Mouse (Mus musculus): ENCODE results near the gene Neu1.

Neu1 gene

GRCm38 (mm10) chr17:34910982-34911381, 20.1 kb upstream of the Neu1 start:
- DNase-seq: no peak

- DNase-seq: peak; percentile 73
Measured at GRCm38 (mm10) chr17:34911945-34912351, 19.1 kb upstream of the Neu1 start.

DNA sequence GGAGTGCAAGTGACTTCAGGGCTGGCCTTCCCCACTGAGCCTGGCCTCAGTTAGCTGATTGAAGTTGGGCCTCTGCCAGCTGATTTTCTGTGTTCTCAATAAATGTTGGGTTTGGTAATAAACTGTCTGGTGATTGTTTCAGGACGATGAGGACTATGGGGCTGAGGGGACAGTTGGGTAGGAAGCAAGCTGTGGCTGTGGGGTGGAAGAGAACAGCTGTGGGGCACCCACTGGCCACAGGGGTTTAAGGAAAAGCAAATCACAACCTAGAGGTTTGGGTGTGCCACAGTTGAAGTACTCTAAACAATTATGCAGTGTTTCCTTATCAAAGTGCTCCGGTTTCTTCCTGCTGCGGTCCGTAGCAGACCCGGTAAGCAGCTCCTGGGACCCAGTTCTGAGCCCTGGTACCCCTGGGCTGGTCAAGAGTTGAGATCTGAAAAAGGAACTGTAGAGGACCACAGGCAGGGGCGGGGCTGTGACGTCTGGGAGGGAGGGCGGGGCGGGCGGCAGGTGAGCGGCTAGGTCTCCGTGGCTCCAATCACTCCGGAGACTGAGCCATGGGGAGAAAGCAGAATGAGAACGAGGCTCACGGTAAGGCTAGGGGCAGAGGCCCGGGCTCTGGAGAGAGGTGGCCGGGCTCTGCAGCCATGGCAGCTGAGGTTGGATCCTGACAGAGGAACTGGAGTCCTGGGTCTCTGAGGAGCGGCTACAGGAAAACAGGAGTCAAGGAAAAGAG, 17.0 kb upstream of the Neu1 start, which contains the start of gene Slc44a4:
Gene Slc44a4 (plus strand): TSS at position 537 of the 736 bp plus-strand sequence.
- DNase-seq: no peak

- peak; percentile 65 for DNase-seq
Measured at GRCm38 (mm10) chr17:34915410-34915831, 15.6 kb upstream of the Neu1 start.

DNA sequence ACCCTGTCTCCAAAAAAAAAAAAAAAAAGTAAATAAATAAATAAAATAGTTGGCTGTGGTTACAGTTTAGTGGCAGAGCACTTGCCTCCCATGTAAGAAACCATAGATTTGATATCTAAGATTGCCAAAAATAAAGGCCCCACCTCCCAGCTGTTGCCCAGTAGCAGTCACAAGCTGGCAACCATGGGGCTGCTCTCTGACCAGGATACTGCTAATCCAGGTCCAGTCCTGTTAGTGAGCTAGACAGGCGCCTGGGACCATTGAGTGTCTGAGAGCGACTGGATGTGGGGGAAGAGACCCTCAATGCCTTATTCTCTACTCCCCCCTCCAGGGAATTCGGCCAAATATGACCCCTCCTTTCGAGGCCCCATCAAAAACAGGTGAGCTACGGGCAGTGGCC, 14.7 kb upstream of the Neu1 start:
- DNase-seq: no peak

GRCm38 (mm10) chr17:34917188-34917587, 13.9 kb upstream of the Neu1 start:
- no peak for DNase-seq

DNA sequence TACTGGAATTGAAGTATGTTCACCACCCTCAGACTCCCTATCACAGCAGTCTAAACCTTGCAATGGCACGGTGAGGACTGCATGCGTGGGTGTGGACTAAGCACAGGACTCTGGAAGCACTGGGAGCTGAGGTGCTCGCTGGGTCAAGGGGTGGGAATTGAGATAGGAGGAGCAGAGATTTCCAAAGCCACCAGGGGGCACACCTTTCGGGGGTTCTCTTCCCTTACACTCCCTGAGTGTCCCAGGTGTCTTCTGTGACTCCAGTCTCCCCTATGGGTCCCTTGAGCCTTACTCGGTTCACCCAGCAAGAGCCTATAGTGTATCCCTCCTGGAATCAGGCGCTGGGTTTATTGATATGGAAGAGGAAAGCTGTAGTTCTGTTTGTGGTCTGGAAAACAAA, 8.1 kb upstream of the Neu1 start:
- no peak for DNase-seq

GRCm38 (mm10) chr17:34924258-34924657, 6.8 kb upstream of the Neu1 start:
- no peak for DNase-seq

GRCm38 (mm10) chr17:34927306-34928019, 3.6 kb upstream of the Neu1 start:
- no peak for DNase-seq

- no peak for DNase-seq
Measured at GRCm38 (mm10) chr17:34928841-34929240, 2.2 kb upstream of the Neu1 start.

- no peak for DNase-seq
Measured at GRCm38 (mm10) chr17:34931735-34932098, 664 bp downstream of the Neu1 start.

GRCm38 (mm10) chr17:34932287-34932686, 1.2 kb downstream of the Neu1 start:
- no peak for DNase-seq

DNA sequence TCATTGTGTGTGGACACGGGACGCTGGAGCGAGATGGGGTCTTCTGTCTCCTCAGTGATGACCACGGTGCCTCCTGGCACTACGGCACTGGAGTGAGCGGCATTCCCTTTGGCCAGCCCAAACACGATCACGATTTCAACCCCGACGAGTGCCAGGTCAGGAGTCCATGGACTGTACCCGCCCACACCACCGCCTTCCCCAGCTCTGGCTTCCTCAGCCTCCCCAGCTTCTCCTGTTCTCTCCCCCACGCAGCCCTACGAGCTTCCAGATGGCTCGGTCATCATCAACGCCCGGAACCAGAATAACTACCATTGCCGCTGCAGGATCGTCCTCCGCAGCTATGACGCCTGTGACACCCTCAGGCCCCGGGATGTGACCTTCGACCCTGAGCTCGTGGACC, 3.0 kb downstream of the Neu1 start:
- no peak for DNase-seq

DNA sequence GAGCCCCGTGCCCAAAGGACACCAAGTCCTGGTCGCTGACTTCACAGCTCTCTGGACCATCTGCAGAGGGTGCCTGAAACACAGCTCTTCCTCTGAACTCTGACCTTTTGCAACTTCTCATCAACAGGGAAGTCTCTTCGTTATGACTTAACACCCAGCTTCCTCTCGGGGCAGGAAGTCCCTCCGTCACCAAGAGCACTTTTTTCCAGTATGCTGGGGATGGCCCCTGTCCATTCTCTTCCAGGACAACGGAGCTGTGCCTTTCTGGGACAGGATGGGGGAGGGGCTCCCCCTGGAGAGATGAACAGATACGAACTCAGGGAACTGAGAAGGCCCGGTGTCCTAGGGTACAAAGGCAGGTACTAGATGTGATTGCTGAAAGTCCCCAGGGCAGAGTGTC, 3.8 kb downstream of the Neu1 start:
- DNase-seq: no peak

- DNase-seq: no peak
Measured at GRCm38 (mm10) chr17:34937960-34938505, 7.0 kb downstream of the Neu1 start.

DNA sequence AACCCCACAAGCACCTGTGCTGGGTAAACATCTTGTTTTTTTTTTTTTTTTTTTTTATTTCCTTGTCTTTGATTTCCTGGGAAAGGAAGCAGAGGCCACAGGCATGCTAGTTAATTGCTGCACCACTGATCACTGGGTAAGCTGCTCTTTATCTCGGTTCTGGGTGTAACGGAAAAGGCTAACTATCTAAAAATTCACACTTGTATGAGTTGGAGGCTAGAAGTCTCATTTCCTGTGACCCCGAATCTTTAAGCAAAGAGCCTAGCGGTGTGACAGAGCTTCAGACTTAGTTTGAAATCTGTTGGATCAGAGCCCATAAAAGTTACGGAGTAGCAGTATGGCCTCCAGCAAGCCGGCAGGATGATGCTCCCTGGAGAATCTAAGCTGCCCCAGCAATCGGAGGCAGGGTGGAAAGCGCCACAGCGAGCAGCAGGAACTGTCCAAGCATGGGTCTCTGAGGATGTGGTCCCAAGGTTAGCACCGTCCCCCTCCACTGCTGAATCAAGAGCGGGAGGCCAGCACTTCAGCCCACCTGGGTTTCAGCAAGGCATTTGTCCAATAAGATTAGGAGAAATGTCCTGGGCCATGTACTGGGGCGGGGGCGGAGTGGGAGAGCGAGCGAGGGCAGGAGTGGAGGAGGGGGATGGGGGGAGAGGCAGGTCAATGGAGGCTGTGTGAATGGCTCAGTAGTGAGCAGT, 10.4 kb downstream of the Neu1 start:
- peak; percentile 67 for DNase-seq

DNA sequence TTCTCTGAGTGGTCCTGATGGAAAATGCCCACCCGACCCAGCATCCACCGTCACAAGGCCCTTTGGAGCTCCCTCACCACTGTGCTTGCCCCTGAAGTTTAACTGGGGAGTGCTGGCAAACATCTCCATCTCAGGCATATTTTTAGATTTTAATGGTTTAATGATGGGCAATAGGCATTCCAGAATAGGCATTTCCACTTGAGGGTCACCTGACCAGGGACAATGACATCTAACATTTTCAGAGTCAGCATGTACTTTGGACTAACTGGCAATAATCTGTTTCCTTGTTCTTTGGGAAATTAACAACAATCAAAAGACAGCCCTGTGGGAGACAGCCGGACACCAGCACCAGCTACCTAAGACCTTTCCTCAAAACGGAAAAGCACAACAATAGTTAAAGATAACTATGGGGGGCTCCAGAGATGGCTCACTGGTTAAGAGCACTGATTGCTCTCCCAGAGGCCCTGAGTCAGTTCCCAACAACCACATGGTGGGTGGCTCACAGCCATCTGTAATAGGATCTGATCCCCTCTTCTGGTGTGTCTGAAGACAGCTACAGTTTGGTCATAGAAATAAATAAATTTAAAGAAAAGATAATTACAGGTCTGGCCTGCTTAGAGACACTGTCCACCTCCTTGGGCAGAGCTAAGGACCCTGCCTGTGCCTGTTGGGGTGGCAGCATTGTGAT, 12.2 kb downstream of the Neu1 start:
- no peak for DNase-seq

DNA sequence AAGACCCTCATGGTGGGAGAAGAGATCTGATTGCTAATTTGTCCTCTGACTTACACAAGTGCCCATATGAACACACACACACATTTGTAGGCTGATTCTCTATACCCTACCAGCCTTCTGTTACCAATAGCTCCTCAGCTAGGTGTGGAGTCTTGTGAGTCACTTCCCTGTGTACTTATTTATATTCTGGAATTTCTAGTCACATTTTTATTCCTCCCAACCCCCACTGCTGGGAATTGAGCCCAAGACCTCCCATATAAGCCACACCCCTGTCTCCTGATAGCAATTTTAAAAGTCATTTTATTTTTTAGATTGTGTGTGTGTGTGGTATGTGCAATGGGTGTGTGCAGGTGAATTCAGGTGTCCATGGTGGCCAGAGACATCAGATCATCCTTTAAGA, 13.3 kb downstream of the Neu1 start:
- DNase-seq: no peak

- no peak for DNase-seq
Measured at GRCm38 (mm10) chr17:34946486-34947140, 15.6 kb downstream of the Neu1 start.

DNA sequence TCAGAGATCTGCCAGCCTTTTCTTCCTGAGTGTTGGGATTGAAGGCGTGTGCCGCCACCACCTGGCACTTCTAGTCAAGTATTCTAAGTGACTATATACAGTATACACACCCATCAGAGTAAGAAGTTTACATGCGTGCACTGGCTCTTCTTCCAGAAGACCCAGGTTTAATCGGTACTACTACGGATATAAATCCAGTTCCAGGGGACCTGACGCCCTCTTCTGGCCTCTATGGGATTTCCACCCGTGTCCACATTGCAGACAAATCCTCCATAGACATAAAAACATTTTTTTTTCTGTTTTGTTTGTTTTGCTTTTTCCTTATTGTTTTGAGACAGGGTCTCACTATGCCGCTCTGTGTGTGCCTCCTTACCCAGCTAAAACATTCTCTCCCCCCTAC, 16.6 kb downstream of the Neu1 start:
- peak; percentile 58 for DNase-seq

DNA sequence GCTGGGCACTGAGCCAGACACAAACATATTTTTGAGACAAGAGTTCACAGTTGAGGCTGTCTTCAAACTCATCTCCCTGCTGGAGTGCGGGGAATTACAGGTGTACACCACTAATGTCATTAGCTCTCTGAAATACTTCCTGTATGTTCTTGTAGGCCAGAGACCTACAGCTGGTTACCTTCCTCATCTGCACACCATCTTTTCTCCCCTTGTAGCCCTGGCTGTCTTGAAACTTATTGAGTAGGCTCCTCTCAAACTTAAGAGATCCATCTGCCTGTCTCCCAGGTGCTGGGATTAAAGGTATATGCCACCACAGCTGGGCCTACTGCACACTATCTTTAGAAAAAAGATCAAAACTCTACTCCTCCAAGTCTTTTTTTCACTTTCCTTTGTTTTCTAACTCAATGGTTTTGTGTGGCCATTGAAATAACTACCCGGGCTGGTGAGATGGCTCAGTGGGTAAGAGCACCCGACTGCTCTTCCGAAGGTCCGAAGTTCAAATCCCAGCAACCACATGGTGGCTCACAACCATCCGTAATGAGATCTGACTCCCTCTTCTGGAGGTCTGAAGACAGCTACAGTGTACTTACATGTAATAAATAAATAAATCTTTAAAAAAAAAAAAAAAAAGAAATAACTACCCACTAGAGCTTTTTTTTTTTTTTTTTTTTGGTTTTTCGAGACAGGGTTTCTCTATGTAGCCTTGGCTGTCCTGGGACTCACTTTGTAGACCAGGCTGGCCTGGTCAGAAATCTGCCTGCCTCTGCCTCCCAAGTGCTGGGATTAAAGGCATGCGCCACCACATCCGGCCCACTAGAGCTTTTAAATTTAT, 17.9 kb downstream of the Neu1 start:
- peak; percentile 16 for DNase-seq

Measured in embryo, embryonic 11 days (tissue).